Mouse (Mus musculus) induced T-regulatory cell, adult 2 months (primary cell): ENCODE results near the gene Zfp641.

ENCODE experiments used
- DNase-seq: peaks from one replicate; pipeline ENCODE4 v3.0.0-alpha.2; 2012; ENCODE audit warnings: low read depth

The Zfp641 gene

DNA sequence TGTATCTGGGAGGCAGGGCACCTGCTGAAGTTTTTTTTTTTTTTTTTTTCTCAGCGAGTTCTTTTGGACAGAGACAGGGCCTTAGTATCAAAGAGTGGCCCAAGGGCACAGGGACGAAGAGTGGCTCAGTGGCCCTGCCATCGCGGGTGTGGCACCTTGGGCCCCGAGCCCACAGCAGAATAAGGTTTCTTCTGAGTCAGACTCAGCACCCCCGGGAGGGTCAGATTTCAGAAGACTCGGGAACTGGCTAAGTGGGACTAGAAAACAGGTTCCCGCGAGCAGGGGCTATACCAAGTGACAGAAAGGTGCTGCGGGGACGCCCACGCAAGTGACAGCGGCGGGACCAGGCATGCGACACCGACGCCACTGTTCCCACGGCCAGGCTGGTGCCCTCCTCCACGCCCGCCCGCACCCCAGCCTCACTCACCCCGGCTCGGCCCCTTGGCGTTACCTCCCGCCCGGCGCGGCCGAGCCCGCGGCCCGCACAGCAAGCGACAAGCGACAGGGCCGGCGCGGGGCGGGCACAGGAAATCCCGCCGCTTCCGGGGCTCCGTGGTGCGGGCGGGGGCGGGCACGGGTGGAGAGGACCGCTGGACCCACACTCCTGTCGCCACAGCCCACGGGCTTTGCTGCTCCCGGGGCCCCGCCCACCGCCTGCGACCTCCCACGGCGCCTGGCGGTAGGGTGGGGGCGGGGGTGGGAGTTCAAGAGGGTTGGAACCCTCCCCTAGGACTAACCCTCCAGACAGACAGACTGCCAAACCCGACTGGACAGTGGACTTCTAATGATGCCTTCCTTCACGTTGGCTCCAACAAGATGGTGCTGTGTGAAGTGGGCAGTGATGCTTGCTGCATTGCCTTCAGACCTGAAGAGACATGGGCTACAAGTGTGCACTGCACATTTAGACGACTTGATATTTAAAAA lies at the start of gene Zfp641:
TSS of gene Zfp641 (minus strand) at position 534 of the 924 bp plus-strand sequence.
- DNase-seq, result peak; percentile 9

DNA sequence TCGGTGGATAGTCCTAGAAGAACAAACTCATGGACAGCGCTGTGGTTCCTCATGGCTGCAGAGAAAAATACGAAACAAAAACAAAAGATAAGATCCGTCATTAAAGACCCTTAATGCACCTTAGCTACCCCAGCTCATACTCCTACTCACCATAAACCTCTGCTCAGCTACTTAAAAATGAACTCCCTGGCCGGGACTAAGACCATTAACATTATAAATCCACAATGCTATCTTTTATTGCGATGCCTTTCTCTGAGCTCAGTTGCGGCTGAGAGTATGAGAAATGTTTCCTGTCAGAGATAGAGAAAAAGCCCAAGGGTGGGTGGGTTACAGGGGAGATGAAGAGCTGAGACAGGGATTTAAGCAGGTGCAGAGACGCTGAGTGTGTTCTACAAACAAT lies 44.9 kb upstream of the Zfp641 start, which contains the start of gene Olfr284:
TSS of gene Olfr284 (minus strand) at position 101 of the 400 bp plus-strand sequence.
- no peak for DNase-seq

DNA sequence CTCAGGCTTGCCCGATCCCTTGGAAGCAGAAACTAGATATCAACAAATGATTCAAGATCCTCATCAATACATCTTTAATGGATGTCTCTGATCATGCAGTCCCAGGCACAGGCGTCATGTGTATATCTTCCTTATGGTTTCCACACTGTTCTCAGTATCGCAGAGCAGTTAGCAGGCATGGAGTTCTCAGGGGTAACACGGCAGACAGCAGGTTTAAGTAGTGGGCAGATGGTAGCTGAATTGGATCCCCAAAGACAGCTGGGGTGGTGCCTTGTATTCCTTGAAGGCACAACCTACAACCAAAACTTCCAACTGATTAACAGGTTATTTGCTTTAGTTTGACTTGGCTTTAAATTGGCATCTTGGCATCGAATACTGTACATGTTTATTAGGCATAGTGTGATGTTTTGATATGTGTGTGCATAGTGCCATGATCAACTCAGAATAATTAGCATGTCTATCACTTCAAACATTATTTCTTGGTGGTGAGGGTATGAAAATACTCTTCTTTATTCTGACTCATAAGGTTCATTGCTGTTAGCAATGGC lies 21.3 kb upstream of the Zfp641 start, which contains the start of gene Olfr285:
TSS of gene Olfr285 (minus strand) at position 177 of the 548 bp plus-strand sequence.
- no peak for DNase-seq

DNA sequence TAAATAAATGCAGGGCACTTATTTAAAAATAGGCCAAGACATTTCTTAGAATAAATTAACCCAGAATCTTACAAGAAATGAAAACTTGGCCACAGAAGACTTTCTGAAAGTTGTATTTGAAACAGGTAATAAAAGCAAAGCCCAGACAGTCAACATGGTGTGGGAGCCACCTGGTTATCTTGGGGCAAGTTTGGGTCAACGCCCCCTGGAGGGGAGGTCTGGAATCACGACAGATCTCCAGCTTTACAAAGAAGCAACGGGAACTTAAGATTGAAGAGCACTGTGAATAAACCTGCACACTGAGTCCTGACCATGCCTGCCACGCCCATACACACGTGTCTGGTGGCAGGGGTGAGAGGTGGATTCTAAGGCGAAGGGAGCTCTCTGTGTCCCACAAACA lies 19.7 kb upstream of the Zfp641 start:
- DNase-seq, result peak; percentile 28

DNA sequence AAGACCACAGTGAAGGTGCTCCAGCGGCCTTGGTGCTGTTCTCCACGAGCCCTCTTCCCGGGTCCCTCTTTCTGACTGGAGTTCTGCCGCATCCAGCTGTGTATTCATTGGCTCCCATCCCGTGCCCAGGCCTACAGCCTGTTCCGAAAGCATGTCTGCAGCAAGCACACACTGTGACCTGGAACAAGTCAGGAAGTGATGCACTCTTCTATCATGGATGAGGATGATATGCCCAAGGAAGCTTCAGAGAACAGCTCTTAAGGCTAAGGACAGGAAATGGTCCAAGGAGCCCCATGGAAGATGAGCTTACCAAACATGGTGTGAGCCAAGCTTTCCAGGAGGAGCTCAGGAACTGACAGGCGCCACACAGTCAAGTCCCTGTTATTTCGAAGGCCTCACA lies 2.3 kb downstream of the Zfp641 start:
- no peak for DNase-seq

DNA sequence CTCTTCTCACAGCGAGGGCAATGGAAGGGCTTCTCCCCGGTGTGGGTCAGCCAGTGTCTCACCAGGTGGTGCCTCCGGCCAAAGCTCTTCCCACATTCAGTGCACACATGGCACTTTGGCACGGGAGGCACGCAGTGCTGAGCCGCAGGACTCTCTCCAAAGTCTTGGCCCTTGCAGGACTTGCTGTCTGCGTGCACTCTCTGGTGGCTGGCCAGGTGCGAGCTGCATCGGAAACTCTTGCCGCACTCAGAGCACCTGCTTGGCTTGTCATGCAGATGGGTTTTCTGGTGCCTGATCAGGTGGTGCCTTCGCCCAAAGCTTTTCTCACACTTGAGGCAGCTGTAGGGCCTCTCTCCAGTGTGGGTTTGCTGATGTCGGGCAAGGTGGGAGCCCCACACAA lies 7.4 kb downstream of the Zfp641 start:
- DNase-seq, result no peak

DNA sequence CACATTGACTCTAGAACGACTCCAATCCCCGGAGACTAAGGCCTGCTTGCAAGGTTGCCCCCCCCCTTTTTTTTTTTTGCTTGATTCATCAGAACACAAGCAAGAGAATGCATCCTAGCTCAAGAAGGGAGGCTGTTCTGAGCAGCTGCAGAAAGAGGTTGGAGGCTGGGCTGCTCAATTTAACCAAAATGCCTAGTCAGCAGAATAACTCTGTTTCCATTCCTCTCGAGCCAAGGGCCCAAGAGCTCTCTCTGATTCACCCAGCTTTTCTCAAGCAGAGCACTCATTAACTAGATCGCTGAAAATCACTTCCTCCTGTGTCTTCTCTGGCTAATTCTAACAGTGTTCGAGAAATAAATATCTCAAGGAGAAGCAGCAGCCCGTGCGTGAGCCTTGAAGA lies 9.5 kb downstream of the Zfp641 start:
- no peak for DNase-seq

DNA sequence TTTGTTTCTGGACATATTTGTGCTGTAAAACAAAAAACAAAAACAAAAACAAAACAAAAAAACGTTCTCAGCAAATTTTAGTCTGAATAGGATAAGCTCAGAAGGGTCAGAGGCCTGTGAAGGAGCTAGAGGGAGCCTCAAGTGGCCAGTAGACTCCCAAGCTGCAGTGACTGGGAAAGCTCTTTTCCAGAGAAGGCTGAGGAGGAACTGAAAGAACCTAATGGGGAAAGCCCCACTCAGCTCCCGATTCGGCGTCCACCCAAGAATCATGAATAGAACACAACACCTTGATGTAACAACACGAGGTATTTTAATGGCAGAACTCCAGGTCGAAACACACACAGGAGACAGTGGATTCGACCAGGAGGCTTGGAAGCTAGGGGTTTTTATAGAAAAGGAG lies 38.2 kb downstream of the Zfp641 start:
- no peak for DNase-seq

DNA sequence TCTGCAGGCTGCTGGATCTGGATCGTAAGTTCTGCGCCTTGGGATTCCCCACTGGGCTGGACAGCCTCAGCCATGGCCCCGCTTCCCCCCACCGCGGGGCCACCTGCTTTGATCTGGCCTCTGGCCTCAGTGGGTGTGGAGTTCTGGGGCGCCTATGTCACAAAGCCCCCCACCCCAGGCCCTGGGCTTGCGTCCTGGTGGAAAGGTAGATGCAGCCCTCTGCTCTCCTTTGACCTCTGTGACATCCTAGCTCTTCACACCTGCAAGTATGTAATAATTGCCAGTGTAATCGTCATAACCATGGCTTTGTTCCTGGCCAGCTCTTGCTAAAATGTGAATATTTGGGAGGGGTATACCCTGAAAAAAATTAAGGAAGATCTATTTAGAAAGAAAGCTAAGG lies 38.8 kb downstream of the Zfp641 start, which contains the start of gene H1fnt:
TSS of gene H1fnt (minus strand) at position 101 of the 400 bp plus-strand sequence.
- no peak for DNase-seq

DNA sequence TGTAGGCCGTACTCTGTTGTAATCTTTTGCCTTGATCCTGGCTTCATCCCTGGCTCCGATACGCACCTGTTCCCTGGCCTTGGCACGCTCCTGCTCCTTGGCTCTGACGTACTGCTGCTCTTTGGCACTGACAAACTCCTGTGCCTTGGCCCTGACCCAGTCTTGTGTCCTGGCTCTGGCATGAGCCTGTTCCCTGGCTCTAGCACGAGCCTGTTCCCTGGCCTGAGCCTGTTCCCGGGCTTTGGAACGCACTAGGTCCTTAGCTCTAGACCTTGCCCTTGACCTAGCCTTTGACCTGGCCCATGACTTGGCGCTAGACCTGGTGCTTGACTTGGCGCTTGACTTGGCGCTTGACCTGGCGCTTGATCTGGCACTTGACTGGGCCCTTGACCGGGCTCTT lies 39.7 kb downstream of the Zfp641 start:
- DNase-seq, result no peak
